Mouse (Mus musculus) CH12.LX (cell line): ENCODE results near the gene Zbtb46.

Source experiments
- CHD2 ChIP-seq: IDR thresholded peaks from 2 replicates; pipeline ENCODE4 v1.6.1; 2011; ENCODE audit warnings: low read length, improper control_type of control experiment
- CTCF ChIP-seq, 2 experiments: IDR thresholded peaks in 1 of 2; conservative IDR thresholded peaks in 1 of 2; 2 replicates each; pipeline ENCODE4 v1.5.1; 2011 to 2012; ENCODE audit warnings: low read depth in 2 of 2, low read length in 2 of 2, improper control_type of control experiment in 1 of 2, inconsistent platforms in 1 of 2, mild to moderate bottlenecking in 1 of 2, moderate library complexity in 1 of 2
- ELF1 ChIP-seq: IDR thresholded peaks from 2 replicates; pipeline ENCODE4 v1.6.1; 2014; ENCODE audit warnings: low read depth, mild to moderate bottlenecking, inconsistent platforms, low read length, improper control_type of control experiment
- EP300 ChIP-seq: IDR thresholded peaks from 2 replicates; pipeline ENCODE4 v1.6.1; 2011; ENCODE audit warnings: low read length, improper control_type of control experiment
- JUN ChIP-seq: IDR thresholded peaks from 2 replicates; pipeline ENCODE4 v1.6.1; 2011; ENCODE audit warnings: low read depth, mild to moderate bottlenecking, low read length, improper control_type of control experiment, moderate library complexity; ENCODE audit not compliant: insufficient read depth
- MAZ ChIP-seq: IDR thresholded peaks from 2 replicates; pipeline ENCODE4 v1.6.1; 2012; ENCODE audit warnings: low read depth, mild to moderate bottlenecking, inconsistent platforms, low read length, improper control_type of control experiment, moderate library complexity
- MYC ChIP-seq: IDR thresholded peaks from 2 replicates; pipeline ENCODE4 v1.6.1; 2011; ENCODE audit warnings: low read depth, mild to moderate bottlenecking, improper control_type of control experiment, low read length
- POLR2A ChIP-seq: IDR thresholded peaks from 2 replicates; pipeline ENCODE4 v1.6.1; 2011; ENCODE audit warnings: low read depth, mild to moderate bottlenecking, improper control_type of control experiment, low read length
- SIN3A ChIP-seq: IDR thresholded peaks from 2 replicates; pipeline ENCODE4 v1.6.1; 2012; ENCODE audit warnings: low read length, improper control_type of control experiment, inconsistent platforms
- TBP ChIP-seq: conservative IDR thresholded peaks from 2 replicates; pipeline ENCODE4 v1.6.1; 2011; ENCODE audit warnings: low read depth, low read length, improper control_type of control experiment
- USF2 ChIP-seq: conservative IDR thresholded peaks from 2 replicates; pipeline ENCODE4 v1.6.1; 2011; ENCODE audit warnings: low read depth, low read length, improper control_type of control experiment
- ZC3H11A ChIP-seq: IDR thresholded peaks from 2 replicates; pipeline ENCODE4 v1.6.1; 2012; ENCODE audit warnings: low read depth, mild to moderate bottlenecking, inconsistent platforms, low read length, improper control_type of control experiment
- ZNF384 ChIP-seq: IDR thresholded peaks from 2 replicates; pipeline ENCODE4 v1.6.1; 2012; ENCODE audit warnings: low read depth, low read length, improper control_type of control experiment, inconsistent platforms

GRCm38 (mm10) chr2:181378701-181379100 lies 80.5 kb downstream of the Zbtb46 start:
- TF ChIP-seq EP300 (no peak), ZC3H11A (no peak), POLR2A (no peak), ZNF384 (no peak), SIN3A (no peak), CHD2 (no peak), CTCF (conservative IDR thresholded peaks at IDR 0.05 in 1 of 2, IDR thresholded peaks at IDR 0.05 in 1 of 2; ENCODE audit: low read depth in 2 of 2, low read length in 2 of 2) (no peak), MYC (no peak), JUN (no peak), MAZ (no peak), TBP (no peak), USF2 (no peak), ELF1 (no peak)
